Mouse (Mus musculus) C2C12 (cell line): ENCODE measurements at regions not wholly inside any gene's neighbourhood (a gene's known extent, or its start where the extent isn't known, plus 50 kb on each side); places are given as distances from the start of the nearest gene placed in this dataset.

ENCODE experiments used
- CEBPB ChIP-seq: IDR thresholded peaks from one replicate; pipeline ENCODE4 v1.6.1; 2011; ENCODE audit warnings: low read depth, mild to moderate bottlenecking, control low read depth, moderate library complexity
- CTCF ChIP-seq: IDR thresholded peaks from one replicate; pipeline ENCODE4 v1.5.1; 2011; ENCODE audit not compliant: control insufficient read depth, insufficient read depth, insufficient read length
- MAX ChIP-seq: IDR thresholded peaks from one replicate; pipeline ENCODE4 v1.6.1; 2011; ENCODE audit warnings: mild to moderate bottlenecking, control low read depth
- MYOD1 ChIP-seq: IDR thresholded peaks from one replicate; pipeline ENCODE4 v1.6.1; 2011; ENCODE audit warnings: low read depth; ENCODE audit not compliant: control insufficient read depth, insufficient read length
- USF1 ChIP-seq: IDR thresholded peaks from one replicate; pipeline ENCODE4 v1.6.1; 2011; ENCODE audit warnings: low read depth, mild to moderate bottlenecking, control low read depth, moderate library complexity

DNA sequence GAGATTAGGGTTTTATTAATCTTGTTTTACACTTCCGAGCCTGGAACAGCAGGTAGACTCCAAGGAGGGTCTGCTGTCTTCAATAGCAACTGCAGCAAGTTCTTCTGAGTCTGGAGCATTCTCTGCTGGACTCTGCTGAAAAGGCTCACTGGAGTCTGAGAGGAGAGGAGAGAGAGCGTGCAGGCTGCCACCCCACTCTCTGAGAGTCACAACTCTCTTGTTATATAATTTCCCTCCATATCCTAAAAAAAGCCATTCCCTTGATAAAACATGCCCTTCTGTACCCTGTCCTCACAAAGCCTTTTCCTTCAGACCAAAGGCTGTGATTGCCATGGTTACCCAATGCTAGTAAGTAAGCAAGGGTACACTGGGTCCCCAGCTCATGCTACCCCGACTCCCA is 249.4 kb upstream of the Nrp1 start:
- TF ChIP-seq CTCF (no peak), USF1 (no peak), CEBPB (no peak), MAX (no peak), MYOD1 (no peak)
